Mouse (Mus musculus) lung, postnatal 0 days (tissue): ENCODE measurements around the gene Arl8a.

Experiments used
- CTCF ChIP-seq: IDR thresholded peaks from 2 replicates; pipeline ENCODE4 v1.5.1; 2016; ENCODE audit warnings: antibody characterized with exemption, mild to moderate bottlenecking
- EP300 ChIP-seq: IDR thresholded peaks from 2 replicates; pipeline ENCODE4 v1.6.1; 2016; ENCODE audit warnings: antibody characterized with exemption, mild to moderate bottlenecking, control low read depth

- TF ChIP-seq CTCF (no peak), EP300 (no peak)
These were observed 46.2 kb upstream of the Arl8a start for GRCm38 (mm10) chr1:135100400-135100799.
